Mouse (Mus musculus): ENCODE measurements around the gene Gstp3.

DNA sequence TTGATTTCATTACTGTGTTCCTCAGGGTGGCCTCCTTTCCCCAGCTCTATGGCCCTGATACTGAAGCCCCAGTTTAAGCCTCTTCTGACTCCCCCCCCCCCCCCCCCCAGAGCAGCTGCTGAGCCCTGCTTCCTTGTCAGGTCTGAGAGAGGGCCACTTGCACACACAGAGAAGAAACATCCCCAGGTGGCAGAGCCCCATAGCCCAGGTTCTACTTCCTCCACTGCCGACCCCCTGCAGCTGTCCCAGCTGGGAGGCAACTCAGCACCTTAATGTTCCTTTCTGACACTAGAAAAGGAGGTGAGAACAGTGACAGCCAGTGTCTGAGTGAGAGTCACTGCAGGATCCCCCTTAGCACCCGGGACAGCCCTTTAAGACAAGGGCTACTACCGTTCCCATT, 44.4 kb upstream of the Gstp3 start:
- no peak for TF ChIP-seq GATA1 (IDR thresholded peaks at IDR 0.05; ENCODE audit: low read length)
- no peak for TF ChIP-seq TAL1 (IDR thresholded peaks at IDR 0.05; ENCODE audit: low read length)

Measured in erythroblast, embryonic 14.5 days (primary cell).